Mouse (Mus musculus) left cerebral cortex, postnatal 36 days (tissue): ENCODE data around the gene Olfr139. TPM values are rescaled to one million over a fixed set of nuclear protein-coding genes. Genes with fewer than 3 reads are reported as not detected.

Experiments used
- DNase-seq, 2 experiments: peaks; one replicate each; pipeline ENCODE4 v3.0.0; 2021 to 2022; ENCODE audit warnings: low spot score in 2 of 2, mixed read lengths in 1 of 2
- intact Hi-C: fragments of 180-260 bp; cut with DNase I; formaldehyde crosslinking; loops from one replicate; pipeline ENCODE4 v1.15.1; 2025
- total RNA-seq, 2 experiments: library from RNA; stranded (reverse); gene quantifications; 2 replicates each; pipeline ENCODE4 v1.2.3; 2021

The Olfr139 gene
- total RNA-seq = not detected

- intact Hi-C loops = no loop called here
Measured at GRCm38 (mm10) chr11:74056451-74056850, at the start of gene Olfr139, which contains the start of gene Olfr399. Gene Olfr139, minus strand, starts transcription at chr11:74056551. Gene Olfr399, minus strand, starts transcription at chr11:74056615.

DNA sequence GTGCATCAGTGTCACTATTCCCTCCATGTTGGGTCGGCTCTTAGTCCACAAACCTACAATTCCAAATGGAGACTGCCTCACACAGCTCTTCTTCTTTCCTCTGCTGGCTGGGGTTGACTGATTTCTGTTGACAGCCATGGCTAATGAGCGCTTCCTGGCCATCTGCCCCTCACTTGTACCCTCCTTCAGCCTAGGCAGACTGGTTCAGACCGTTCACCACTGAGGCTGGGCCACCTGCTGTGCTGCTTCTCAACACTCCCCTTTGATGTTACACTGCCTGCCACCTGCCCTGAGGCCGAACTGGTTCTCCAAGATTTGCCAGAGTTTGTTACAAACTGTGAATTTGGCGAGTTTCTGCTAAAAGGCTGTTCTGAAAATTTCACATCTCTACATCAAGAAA, 48.7 kb upstream of the Olfr139 start:
- no peak for DNase-seq
- intact Hi-C loops = no loop called here

More at GRCm38 (mm10) chr11:74056451-74056850, at the start of gene Olfr139, which contains the start of gene Olfr399:
- DNase-seq = no peak

DNA sequence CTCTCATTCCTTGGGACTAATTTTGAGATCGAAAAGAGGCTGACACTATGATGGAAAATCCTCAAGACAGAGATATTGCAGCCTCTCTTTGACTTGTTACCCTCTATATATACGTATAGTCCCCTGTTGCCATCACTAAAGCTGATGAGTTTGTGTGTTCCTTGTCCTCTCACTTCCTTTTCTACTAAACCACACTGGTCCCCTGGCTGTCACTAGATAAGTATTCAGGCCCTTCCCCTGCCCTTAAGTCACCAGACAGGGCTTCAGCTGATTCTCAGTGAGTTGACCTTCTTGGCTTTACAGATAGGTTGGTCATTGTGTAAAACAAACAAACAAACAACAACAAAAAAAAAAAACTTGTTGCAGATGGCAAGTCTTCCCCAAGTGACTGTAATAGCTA, 45.2 kb upstream of the Olfr139 start:
- no peak for DNase-seq
- intact Hi-C loops = no loop called here

DNA sequence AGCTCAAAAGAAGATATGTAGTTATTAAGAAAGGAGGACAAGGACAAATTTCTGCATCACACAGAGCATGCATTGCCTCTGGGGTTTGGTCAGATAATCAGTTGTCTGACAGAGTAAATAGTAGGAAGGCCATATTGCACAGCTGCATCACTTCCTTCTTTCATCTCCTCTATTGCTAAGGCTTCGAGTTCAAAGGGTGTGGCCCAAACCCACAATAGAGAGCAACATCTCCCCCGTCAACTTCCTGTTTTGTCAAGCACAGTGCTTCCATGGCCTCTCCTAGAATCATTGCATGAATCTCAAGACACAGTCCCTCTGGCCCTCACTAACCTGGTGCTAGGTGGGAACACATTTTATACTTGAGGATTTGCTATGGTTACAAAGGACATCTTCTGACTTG, 44.4 kb upstream of the Olfr139 start:
- no peak for DNase-seq
- intact Hi-C loops = no loop called here

DNA sequence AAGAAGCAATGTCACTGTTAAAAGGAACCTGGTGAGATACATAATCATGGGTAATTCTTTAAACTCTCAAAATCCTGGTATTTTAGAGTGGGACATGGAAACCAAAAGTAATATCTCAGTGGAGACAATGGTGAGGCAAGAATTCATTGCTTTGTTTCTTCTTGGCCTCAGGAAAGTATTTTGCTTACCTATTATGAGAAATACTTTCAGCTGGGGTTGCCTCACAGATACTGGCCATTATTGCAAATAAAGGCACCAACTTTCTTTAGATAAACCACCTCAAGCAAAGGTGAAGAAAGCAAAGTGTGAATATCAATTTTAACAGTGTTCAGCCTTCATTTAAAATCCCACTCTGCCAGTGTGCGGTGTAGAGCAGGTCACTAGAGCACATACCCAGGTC, 13.3 kb upstream of the Olfr139 start, which contains the start of gene Zfp616:
TSS of gene Zfp616 (plus strand) at position 301 of the 400 bp plus-strand sequence.
- DNase-seq = no peak
- intact Hi-C loops = no loop called here

GRCm38 (mm10) chr11:74051347-74051746, 5.0 kb downstream of the Olfr139 start:
- intact Hi-C loops = no loop called here
- DNase-seq = no peak

Other genes with a start within 250 kb of the Olfr139 start
- not detected for gene Olfr392, start 239.5 kb downstream of the Olfr139 start, total RNA-seq
- not detected for gene Olfr393, start 205.1 kb downstream of the Olfr139 start, total RNA-seq
- gene Olfr394, start 165.8 kb downstream of the Olfr139 start, total RNA-seq = not detected
- not detected for gene Olfr395, start 147.3 kb downstream of the Olfr139 start, total RNA-seq
- not detected for gene Olfr23, start 119.9 kb downstream of the Olfr139 start, total RNA-seq
- gene Olfr397, start 95.7 kb downstream of the Olfr139 start, total RNA-seq = not detected
- not detected for gene Olfr398, start 66.1 kb downstream of the Olfr139 start, total RNA-seq
- gene Olfr399, start 64 bp upstream of the Olfr139 start, total RNA-seq = not detected
- not detected for gene Zfp616, start 13.4 kb upstream of the Olfr139 start, total RNA-seq
- gene Olfr401, start 57.2 kb upstream of the Olfr139 start, total RNA-seq = not detected
- gene Olfr402, start 97.0 kb upstream of the Olfr139 start, total RNA-seq = not detected
- gene Olfr403, start 129.7 kb upstream of the Olfr139 start, total RNA-seq = not detected
- not detected for gene Olfr43, start 154.8 kb upstream of the Olfr139 start, total RNA-seq
- not detected for gene Olfr406, start 203.3 kb upstream of the Olfr139 start, total RNA-seq
- not detected for gene Olfr59, start 227.2 kb upstream of the Olfr139 start, total RNA-seq